Mouse (Mus musculus): ENCODE data around the gene Mctp1. TPM values are rescaled to one million over a fixed set of nuclear protein-coding genes. Genes with fewer than 3 reads are reported as not detected.
A peak's percentile ranks its signal among the peaks of the same experiment; 100 is the strongest.

Mctp1 gene
- polyA plus RNA-seq, 1 experiment from 2014 or later, result 0.10 TPM

GRCm38 (mm10) chr13:76611499-76611898 is 227.2 kb downstream of the Mctp1 start:
- TF ChIP-seq CTCF (IDR thresholded peaks at IDR 0.05), result no peak
- H3K27me3 ChIP-seq, result no peaks in the 10 kb centered on the region
- DNase-seq (ENCODE audit: low read depth, low spot score) (no peak), ATAC-seq (no peak)
- CTCF ChIA-PET, result no interaction called here
- POLR2A ChIA-PET, result no interaction called here
- in situ Hi-C loops (cut with MboI; ENCODE audit: low pct_unique_long_range_greater_than_20kb), result no loop called here

GRCm38 (mm10) chr13:76620111-76620510 is 235.8 kb downstream of the Mctp1 start:
- no peak for ATAC-seq
- POLR2A ChIA-PET, result no interaction called here
- no peak for TF ChIP-seq CTCF (IDR thresholded peaks at IDR 0.05)
- CTCF ChIA-PET, result no interaction called here
- no peak for DNase-seq (ENCODE audit: low read depth, low spot score)
- H3K27me3 ChIP-seq, result peaks cover 6% of the 10 kb centered on the region
- in situ Hi-C loops (cut with MboI; ENCODE audit: low pct_unique_long_range_greater_than_20kb), result no loop called here

- ChIA-PET CTCF (no interaction called here), POLR2A (no interaction called here)
- DNase-seq (ENCODE audit: low read depth, low spot score), result no peak
- in situ Hi-C loops (cut with MboI; ENCODE audit: low pct_unique_long_range_greater_than_20kb), result no loop called here
- ATAC-seq, result no peak
- peaks cover 6% of the 10 kb centered on the region for H3K27me3 ChIP-seq
- TF ChIP-seq CTCF (IDR thresholded peaks at IDR 0.05), result no peak
Measured at GRCm38 (mm10) chr13:76620525-76620924, 236.2 kb downstream of the Mctp1 start.

- in situ Hi-C loops (cut with MboI; ENCODE audit: low pct_unique_long_range_greater_than_20kb), result no loop called here
Measured at GRCm38 (mm10) chr13:76633707-76634106, 249.4 kb downstream of the Mctp1 start.

GRCm38 (mm10) chr13:76638282-76638681 is 253.9 kb downstream of the Mctp1 start:
- CTCF ChIA-PET, result no interaction called here
- no peaks in the 10 kb centered on the region for H3K27me3 ChIP-seq
- POLR2A ChIA-PET, result interaction anchor here (0.7 kb wide), 1 partner anchor 295 kb away, joined by 3 read pairs; no protein-coding TSS in a partner anchor
- in situ Hi-C loops (cut with MboI; ENCODE audit: low pct_unique_long_range_greater_than_20kb), result no loop called here
- TF ChIP-seq CTCF (IDR thresholded peaks at IDR 0.05), result no peak
- no peak for ATAC-seq
- DNase-seq (ENCODE audit: low read depth, low spot score), result no peak

More at GRCm38 (mm10) chr13:76633707-76634106, 249.4 kb downstream of the Mctp1 start:
- ATAC-seq (no peak), DNase-seq (ENCODE audit: low read depth, low spot score) (no peak)
- H3K27me3 ChIP-seq, result no peaks in the 10 kb centered on the region
- no peak for TF ChIP-seq CTCF (IDR thresholded peaks at IDR 0.05)
- ChIA-PET POLR2A (no interaction called here), CTCF (no interaction called here)

GRCm38 (mm10) chr13:76659523-76659922 is 275.2 kb downstream of the Mctp1 start:
- in situ Hi-C loops (cut with MboI; ENCODE audit: low pct_unique_long_range_greater_than_20kb), result no loop called here
- ATAC-seq, result no peak
- ChIA-PET CTCF (no interaction called here), POLR2A (no interaction called here)
- no peaks in the 10 kb centered on the region for H3K27me3 ChIP-seq
- DNase-seq (ENCODE audit: low read depth, low spot score), result no peak
- TF ChIP-seq CTCF (IDR thresholded peaks at IDR 0.05), result no peak

- in situ Hi-C loops (cut with MboI; ENCODE audit: low pct_unique_long_range_greater_than_20kb), result loop anchor here (5.0 kb wide), 1 partner anchor 264 kb away; no protein-coding TSS in a partner anchor
- peak; percentile 46 for TF ChIP-seq CTCF (IDR thresholded peaks at IDR 0.05)
- ATAC-seq, result no peak
- POLR2A ChIA-PET, result no interaction called here
- DNase-seq (ENCODE audit: low read depth, low spot score), result no peak
- CTCF ChIA-PET, result interaction anchor here (1.0 kb wide), 1 partner anchor 266 kb away, joined by 3 read pairs; no protein-coding TSS in a partner anchor
- peaks cover 7% of the 10 kb centered on the region for H3K27me3 ChIP-seq
Measured at GRCm38 (mm10) chr13:76681286-76681685, 297.0 kb downstream of the Mctp1 start.

- ChIA-PET CTCF (no interaction called here), POLR2A (no interaction called here)
- H3K27me3 ChIP-seq, result peaks cover 4% of the 10 kb centered on the region
- ATAC-seq (no peak), DNase-seq (ENCODE audit: low read depth, low spot score) (no peak)
- in situ Hi-C loops (cut with MboI; ENCODE audit: low pct_unique_long_range_greater_than_20kb), result no loop called here
- TF ChIP-seq CTCF (IDR thresholded peaks at IDR 0.05), result no peak
Measured at GRCm38 (mm10) chr13:76689349-76689748, 305.0 kb downstream of the Mctp1 start.

- POLR2A ChIA-PET, result no interaction called here
- CTCF ChIA-PET, result no interaction called here
- in situ Hi-C loops (cut with MboI; ENCODE audit: low pct_unique_long_range_greater_than_20kb), result no loop called here
- DNase-seq (ENCODE audit: low read depth, low spot score) (no peak), ATAC-seq (no peak)
- no peak for TF ChIP-seq CTCF (IDR thresholded peaks at IDR 0.05)
- H3K27me3 ChIP-seq, result no peaks in the 10 kb centered on the region
Measured at GRCm38 (mm10) chr13:76690143-76690542, 305.8 kb downstream of the Mctp1 start.

GRCm38 (mm10) chr13:76690697-76691096 is 306.4 kb downstream of the Mctp1 start:
- no peak for ATAC-seq
- in situ Hi-C loops (cut with MboI; ENCODE audit: low pct_unique_long_range_greater_than_20kb), result no loop called here
- no peak for TF ChIP-seq CTCF (IDR thresholded peaks at IDR 0.05)
- no peak for DNase-seq (ENCODE audit: low read depth, low spot score)
- no peaks in the 10 kb centered on the region for H3K27me3 ChIP-seq
- CTCF ChIA-PET, result no interaction called here
- POLR2A ChIA-PET, result no interaction called here

GRCm38 (mm10) chr13:76734013-76734412 is 349.7 kb downstream of the Mctp1 start:
- ATAC-seq (no peak), DNase-seq (ENCODE audit: low read depth, low spot score) (no peak)
- ChIA-PET CTCF (interaction anchor here (1.0 kb wide), 1 partner anchor 26 kb away, joined by 3 read pairs; no protein-coding TSS in a partner anchor), POLR2A (no interaction called here)
- H3K27me3 ChIP-seq, result peaks cover 5% of the 10 kb centered on the region
- in situ Hi-C loops (cut with MboI; ENCODE audit: low pct_unique_long_range_greater_than_20kb), result no loop called here
- TF ChIP-seq CTCF (IDR thresholded peaks at IDR 0.05), result no peak

GRCm38 (mm10) chr13:76750663-76751429 is 366.5 kb downstream of the Mctp1 start:
- POLR2A ChIA-PET, result no interaction called here
- no peak for TF ChIP-seq CTCF (IDR thresholded peaks at IDR 0.05)
- no peak for DNase-seq (ENCODE audit: low read depth, low spot score)
- no peak for ATAC-seq
- H3K27me3 ChIP-seq, result peaks cover 3% of the 10 kb centered on the region
- CTCF ChIA-PET, result no interaction called here
- in situ Hi-C loops (cut with MboI; ENCODE audit: low pct_unique_long_range_greater_than_20kb), result no loop called here

Data from Patski (cell line).